Mouse (Mus musculus) hindbrain, postnatal 0 days (tissue): Measurements from ENCODE around the gene Nipsnap3b. TPM values are rescaled to one million over a fixed set of nuclear protein-coding genes. Genes with fewer than 3 reads are reported as not detected.

Source experiments
- ATAC-seq: fragments of 200-750 bp; cut with Nextera tagmentation; 2 replicates; pipeline ENCODE4 v1.8.0; 2017; ENCODE audit warnings: mild to moderate bottlenecking, moderate TSS enrichment, moderate library complexity
- DNase-seq: peaks from one replicate; pipeline ENCODE4 v3.0.0-alpha.2; 2015; ENCODE audit warnings: low spot score
- H3K27ac ChIP-seq: fragments of 300-500 bp; sonication (generic); 2 replicates; pipeline ENCODE4 v1.5.1; 2014; ENCODE audit warnings: mild to moderate bottlenecking
- H3K27me3 ChIP-seq: fragments of 300-500 bp; sonication (generic); 2 replicates; pipeline ENCODE4 v1.6.1; 2014; ENCODE audit warnings: low read length, mixed read lengths; ENCODE audit not compliant: insufficient read depth
- H3K36me3 ChIP-seq: fragments of 300-500 bp; sonication (generic); 2 replicates; pipeline ENCODE4 v1.6.1; 2014; ENCODE audit warnings: low read length, mixed read lengths; ENCODE audit not compliant: insufficient read depth
- H3K4me1 ChIP-seq: fragments of 300-500 bp; sonication (generic); 2 replicates; pipeline ENCODE4 v1.6.1; 2014; ENCODE audit warnings: antibody characterized with exemption, low read length, mixed read lengths; ENCODE audit not compliant: insufficient read depth
- H3K4me2 ChIP-seq: fragments of 300-500 bp; sonication (generic); 2 replicates; pipeline ENCODE4 v1.6.1; 2014; ENCODE audit warnings: low read depth, mild to moderate bottlenecking, low read length, moderate library complexity, mixed read lengths
- H3K4me3 ChIP-seq: fragments of 300-500 bp; sonication (generic); 2 replicates; pipeline ENCODE4 v1.5.1; 2014; ENCODE audit warnings: low read length
- H3K9ac ChIP-seq: fragments of 300-500 bp; sonication (generic); replicated peaks from 2 replicates; pipeline ENCODE4 v1.6.1; 2014; ENCODE audit warnings: mild to moderate bottlenecking, low read length, moderate library complexity, mixed read lengths
- H3K9me3 ChIP-seq: fragments of 300-500 bp; sonication (generic); 2 replicates; pipeline ENCODE4 v1.6.1; 2016; ENCODE audit warnings: low read length, mixed read lengths
- CTCF ChIP-seq: IDR thresholded peaks from 2 replicates; pipeline ENCODE4 v1.5.1; 2016; ENCODE audit warnings: antibody characterized with exemption, control low read depth, low read depth
- WGBS: fragments of 180-500 bp; shearing (Covaris S2); extraction: QIAGEN DNeasy Blood & Tissue Kit; methylation state at CpG from one replicate; pipeline ENCODE4 v1.1.7; 2014; 5-methylcytosine and 5-hydroxymethylcytosine counted together
- polyA plus RNA-seq: library from polyadenylated mRNA; unstranded; fragments of >200 nt; fragmentation: Nextera tagmentation; extraction: Ambion mirVana; gene quantifications from 2 replicates; pipeline ENCODE4 v1.2.1, GENCODE M21; 2015
- total RNA-seq: library from RNA; depleted of rRNA; stranded (reverse); fragments of >200 nt; gene quantifications from 2 replicates; pipeline ENCODE4 v1.2.3, GENCODE M21; 2014; rRNA removed

The Nipsnap3b gene
- total and polyA plus RNA-seq, 2 experiments from 2014 or later: 96.6 to 159 TPM

- no peak for TF ChIP-seq CTCF
- no peak overlapping the region for H3K27ac ChIP-seq
- H3K9ac ChIP-seq: no peak overlapping the region
- WGBS: 88% methylated on average over 3 of the region's 3 CpGs
- H3K27me3 ChIP-seq: no peaks in the 10 kb centered on the region
- no peak overlapping the region for H3K4me3 ChIP-seq
- ATAC-seq (no peak), DNase-seq (no peak)
- no peaks in the 10 kb centered on the region for H3K9me3 ChIP-seq
- no peaks in the 10 kb centered on the region; the same call in 1 of the 2 replicates for H3K36me3 ChIP-seq
- H3K4me1 ChIP-seq: no peaks in the 10 kb centered on the region
- no peak overlapping the region for H3K4me2 ChIP-seq
These were observed 16.1 kb downstream of the Nipsnap3b start for GRCm38 (mm10) chr4:53027811-53028210.

GRCm38 (mm10) chr4:53030326-53030948 is 18.8 kb downstream of the Nipsnap3b start:
- H3K4me3 ChIP-seq: no peak overlapping the region
- no peaks in the 10 kb centered on the region for H3K27me3 ChIP-seq
- H3K4me2 ChIP-seq: no peak overlapping the region
- H3K9me3 ChIP-seq: no peaks in the 10 kb centered on the region
- TF ChIP-seq CTCF: peak; percentile 72
- no peaks in the 10 kb centered on the region for H3K4me1 ChIP-seq
- no peak overlapping the region for H3K27ac ChIP-seq
- DNase-seq: peak; percentile 78
- 0 out of 2 replicates have a peak, but pooled peaks cover 9% of the 10 kb centered on the region for H3K36me3 ChIP-seq
- WGBS: 31% methylated on average over 8 of the region's 8 CpGs
- H3K9ac ChIP-seq: no peak overlapping the region
- ATAC-seq: peak; percentile 76; the same call in 1 of the 2 replicates

- ATAC-seq (peak; percentile 75; the same call in 1 of the 2 replicates), DNase-seq (peak; percentile 25)
- no peaks in the 10 kb centered on the region for H3K9me3 ChIP-seq
- no peaks in the 10 kb centered on the region for H3K27me3 ChIP-seq
- H3K4me2 ChIP-seq: no peak overlapping the region
- H3K4me1 ChIP-seq: no peaks in the 10 kb centered on the region
- no peak overlapping the region for H3K4me3 ChIP-seq
- TF ChIP-seq CTCF: no peak
- no peak overlapping the region for H3K27ac ChIP-seq
- peaks cover 4% of the 10 kb centered on the region; the same call in 1 of the 2 replicates for H3K36me3 ChIP-seq
- H3K9ac ChIP-seq: no peak overlapping the region
- 68% methylated on average over 8 of the region's 8 CpGs for WGBS
These were observed 32.1 kb downstream of the Nipsnap3b start for GRCm38 (mm10) chr4:53043819-53044218.

- ATAC-seq: peak; percentile 35; the same call in 1 of the 2 replicates
- Histone ChIP-seq H3K27ac (no peak overlapping the region), H3K27me3 (no peaks in the 10 kb centered on the region), H3K9me3 (no peaks in the 10 kb centered on the region), H3K4me2 (no peak overlapping the region), H3K9ac (no peak overlapping the region), H3K4me1 (no peaks in the 10 kb centered on the region), H3K36me3 (peaks cover 4% of the 10 kb centered on the region; the same call in 1 of the 2 replicates), H3K4me3 (no peak overlapping the region)
- 64% methylated on average over 7 of the region's 7 CpGs for WGBS
- TF ChIP-seq CTCF: no peak
- no peak for DNase-seq
These were observed 34.1 kb downstream of the Nipsnap3b start for GRCm38 (mm10) chr4:53045807-53046206.

GRCm38 (mm10) chr4:53046238-53047022 is 34.8 kb downstream of the Nipsnap3b start:
- 49% methylated on average over 9 of the region's 9 CpGs for WGBS
- no peaks in the 10 kb centered on the region for H3K4me1 ChIP-seq
- TF ChIP-seq CTCF: no peak
- no peak for DNase-seq
- H3K27me3 ChIP-seq: no peaks in the 10 kb centered on the region
- H3K9me3 ChIP-seq: no peaks in the 10 kb centered on the region
- peaks cover 4% of the 10 kb centered on the region; the same call in 1 of the 2 replicates for H3K36me3 ChIP-seq
- H3K27ac ChIP-seq: no peak overlapping the region
- no peak overlapping the region for H3K4me3 ChIP-seq
- H3K9ac ChIP-seq: no peak overlapping the region
- ATAC-seq: no peak
- no peak overlapping the region for H3K4me2 ChIP-seq

- WGBS: 89% methylated on average over 7 of the region's 7 CpGs
These were observed 50.8 kb downstream of the Nipsnap3b start for GRCm38 (mm10) chr4:53062301-53063008.

More at GRCm38 (mm10) chr4:53062301-53063008, 50.8 kb downstream of the Nipsnap3b start:
- no peak for TF ChIP-seq CTCF
- H3K9ac ChIP-seq: no peak overlapping the region
- H3K9me3 ChIP-seq: no peaks in the 10 kb centered on the region
- no peak for DNase-seq
- no peak overlapping the region for H3K4me2 ChIP-seq
- ATAC-seq: no peak
- H3K4me3 ChIP-seq: no peak overlapping the region
- peaks cover 15% of the 10 kb centered on the region; the same call in 1 of the 2 replicates for H3K36me3 ChIP-seq
- no peaks in the 10 kb centered on the region for H3K27me3 ChIP-seq
- H3K4me1 ChIP-seq: no peaks in the 10 kb centered on the region
- no peak overlapping the region for H3K27ac ChIP-seq

Other genes starting within 250 kb of the Nipsnap3b start
- gene Olfr275, start 197.3 kb upstream of the Nipsnap3b start, total RNA-seq: not detected in 2 replicates
- not detected in 2 replicates for gene Olfr275, start 197.3 kb upstream of the Nipsnap3b start, polyA plus RNA-seq
- not detected in 2 replicates for gene Olfr273, start 152.6 kb upstream of the Nipsnap3b start, total RNA-seq
- not detected in 2 replicates for gene Olfr273, start 152.6 kb upstream of the Nipsnap3b start, polyA plus RNA-seq
- not detected in 2 replicates for gene Olfr272, start 92.7 kb upstream of the Nipsnap3b start, total RNA-seq
- gene Olfr272, start 92.7 kb upstream of the Nipsnap3b start, polyA plus RNA-seq: not detected in 2 replicates
- gene Olfr270, start 47.3 kb upstream of the Nipsnap3b start, total RNA-seq: not detected in 2 replicates
- gene Olfr270, start 47.3 kb upstream of the Nipsnap3b start, polyA plus RNA-seq: not detected in 2 replicates
- not detected in 2 replicates for gene Nipsnap3a, start 22.6 kb upstream of the Nipsnap3b start, total RNA-seq
- gene Nipsnap3a, start 22.6 kb upstream of the Nipsnap3b start, polyA plus RNA-seq: not detected in 2 replicates
- gene Abca1, start 148.0 kb downstream of the Nipsnap3b start, total RNA-seq: 43.5 and 49.5 TPM in 2 replicates
- 8.8 TPM in 2 replicates for gene Abca1, start 148.0 kb downstream of the Nipsnap3b start, polyA plus RNA-seq